Mouse (Mus musculus): Measurements from ENCODE around the gene Gm42715.

GRCm38 (mm10) chr7:127497382-127497781 lies 22.0 kb upstream of the Gm42715 start:
- TF ChIP-seq CTCF (IDR thresholded peaks at IDR 0.05; ENCODE audit: extremely low read depth, insufficient read depth, low read length) (no peak), POLR2A (IDR thresholded peaks at IDR 0.05; ENCODE audit: extremely low read depth, insufficient read depth, low read length) (no peak)

All from cortical plate, adult 2 months (tissue).